26 mouse cellular contexts compared by ENCODE assay signal in genomic region chr12:109893657-109894056, GRCm38 (mm10).
DNase-seq lines count a peak whose midpoint lies in the region; ATAC-seq and TF ChIP-seq lines count a peak whose summit lies in the region.
"Had no signal": no experiment of that assay in that cellular context is flagged by ENCODE, and none has a peak within 500 bp of the region (broad histone marks: within the 10 kb centered on the region; RNA-seq: fewer than 3 reads in every experiment).

No protein-coding gene starts in this region.

- H3K4me3 ChIP-seq in left cerebral cortex, adult 2 months: no peak overlapping the region
- H3K4me3 ChIP-seq: embryonic facial prominence, embryonic 10.5 days; embryonic facial prominence, embryonic 13.5 days; erythroblast, embryonic 14.5 days; forebrain, embryonic 12.5 days; forebrain, embryonic 15.5 days; heart, embryonic 13.5 days; hindbrain, embryonic 12.5 days; hindbrain, embryonic 15.5 days had no signal

- no peak for TF ChIP-seq CTCF in left cerebral cortex, adult 2 months (IDR thresholded peaks at IDR 0.05)

- DNase-seq in cerebellum, postnatal 10 days: peak; percentile 54 to 67
- no peak for DNase-seq in cerebellum, adult 18-20 months
- DNase-seq in frontal cortex, postnatal 10 days (ENCODE audit: low spot score in 2 of 2): no peak
- DNase-seq in left cerebral cortex, postnatal 4 days: peak; percentile 37
- DNase-seq in left cerebral cortex, adult 2 months (ENCODE audit: extremely low spot score in 1 of 2, low spot score in 2 of 2): no peak
- DNase-seq in brain, adult 2 months (ENCODE audit: low read depth, low spot score): peak; percentile 36
- no peak for DNase-seq in adrenal gland, postnatal 10 days
- DNase-seq: adrenal gland, adult 8-10 months; adrenal gland, postnatal 36 days; cerebellum, adult 11-12 months; cerebellum, adult 9-10 months; cerebellum, postnatal 36 days; embryo, embryonic 11 days; gastrocnemius, postnatal 10 days; gastrocnemius, postnatal 36 days had no signal

- intact Hi-C loops in left cerebral cortex, postnatal 4 days (cut with DNase I): no loop called here
- intact Hi-C loops in left cerebral cortex, adult 2 months (cut with DNase I): no loop called here

- peak; percentile 59 for ATAC-seq in frontal cortex, adult (ENCODE audit: low TSS enrichment)
- ATAC-seq: activated CD4-positive, CD25-positive, alpha-beta regulatory T cell, adult 4 months; forebrain, embryonic 15.5 days; intestine, postnatal 0 days had no signal

- H3K27ac ChIP-seq in left cerebral cortex, adult 2 months: no peak overlapping the region
- H3K27ac ChIP-seq: embryonic facial prominence, embryonic 10.5 days; embryonic facial prominence, embryonic 13.5 days; forebrain, embryonic 12.5 days; forebrain, embryonic 15.5 days; heart, embryonic 13.5 days; hindbrain, embryonic 12.5 days; hindbrain, embryonic 15.5 days had no signal

Comparison
In these comparisons a context has a peak if more than half of its experiments do, and no peak if none do; other contexts are left out.
1. DNase-seq: peak in cerebellum, postnatal 10 days (2 of 2), left cerebral cortex, postnatal 4 days (single experiment) and brain, adult 2 months (single experiment); none in cerebellum, adult 18-20 months (0 of 2), frontal cortex, postnatal 10 days (0 of 2), left cerebral cortex, adult 2 months (0 of 2) and adrenal gland, postnatal 10 days (single experiment).